21 mouse cellular contexts compared by ENCODE assay signal in the genomic region with DNA sequence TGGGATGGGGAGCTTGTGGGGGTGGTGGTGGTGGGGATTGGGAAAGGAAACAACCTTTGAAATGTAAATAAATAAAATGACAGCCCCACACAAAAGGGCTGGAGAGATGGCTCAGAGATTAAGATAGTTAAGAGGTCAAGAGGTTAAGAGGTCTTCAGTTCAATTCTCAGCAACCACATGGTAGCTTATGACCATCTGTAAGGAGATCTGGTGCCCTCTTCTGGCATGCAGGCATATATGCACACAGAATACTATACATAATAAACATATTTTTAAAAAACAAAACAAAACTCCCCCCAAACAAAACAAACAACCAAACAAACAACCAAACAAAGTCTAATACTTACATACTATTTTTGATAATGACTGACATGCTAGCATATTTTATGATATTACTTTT.
DNase-seq lines count a peak whose midpoint lies in the region; ATAC-seq and TF ChIP-seq lines count a peak whose summit lies in the region.
"Had no signal": no experiment of that assay in that cellular context is flagged by ENCODE, and none has a peak within 500 bp of the region (broad histone marks: within the 10 kb centered on the region; RNA-seq: fewer than 3 reads in every experiment).

No protein-coding gene starts in this region.

- no peak; the same call in 1 of the 2 replicates for ATAC-seq in kidney, postnatal 0 days (replicated peaks; ENCODE audit: low FRiP score, low read depth)
- ATAC-seq in inflammation-experienced regulatory T-cells, adult 6 months, result no peak
- ATAC-seq in forebrain, embryonic 12.5 days (ENCODE audit: low FRiP score), result no peak
- no peak for ATAC-seq in kidney, embryonic 15.5 days (replicated peaks; ENCODE audit: low FRiP score)
- ATAC-seq: forebrain, embryonic 13.5 days; midbrain, embryonic 13.5 days had no signal

- no peaks in the 10 kb centered on the region for H3K4me1 ChIP-seq in kidney, postnatal 0 days (replicated peaks; ENCODE audit: insufficient read depth, low read length)
- H3K4me1 ChIP-seq in forebrain, embryonic 12.5 days, result no peaks in the 10 kb centered on the region
- H3K4me1 ChIP-seq in kidney, embryonic 15.5 days, result no peaks in the 10 kb centered on the region
- H3K4me1 ChIP-seq: forebrain, embryonic 13.5 days; heart, embryonic 15.5 days; hindbrain, embryonic 12.5 days; liver, embryonic 13.5 days; midbrain, embryonic 13.5 days had no signal

- H3K4me2 ChIP-seq in kidney, postnatal 0 days (ENCODE audit: low read length), result no peak overlapping the region
- no peak overlapping the region for H3K4me2 ChIP-seq in forebrain, embryonic 12.5 days
- H3K4me2 ChIP-seq in kidney, embryonic 15.5 days, result no peak overlapping the region
- H3K4me2 ChIP-seq: forebrain, embryonic 13.5 days; heart, embryonic 15.5 days; hindbrain, embryonic 12.5 days; liver, embryonic 13.5 days; midbrain, embryonic 13.5 days had no signal

- H3K4me3 ChIP-seq in kidney, postnatal 0 days (replicated peaks; ENCODE audit: low read depth, low read length), result no peak overlapping the region
- H3K4me3 ChIP-seq in forebrain, embryonic 12.5 days (replicated peaks), result no peak overlapping the region
- H3K4me3 ChIP-seq in kidney, embryonic 15.5 days (replicated peaks), result no peak overlapping the region
- H3K4me3 ChIP-seq: forebrain, embryonic 13.5 days; heart, embryonic 15.5 days; hindbrain, embryonic 12.5 days; liver, embryonic 13.5 days; midbrain, embryonic 13.5 days had no signal

- H3K9ac ChIP-seq in kidney, postnatal 0 days (ENCODE audit: low read depth, low read length), result no peak overlapping the region
- no peak overlapping the region for H3K9ac ChIP-seq in forebrain, embryonic 12.5 days
- no peak overlapping the region for H3K9ac ChIP-seq in kidney, embryonic 15.5 days
- H3K9ac ChIP-seq: forebrain, embryonic 13.5 days; heart, embryonic 15.5 days; hindbrain, embryonic 12.5 days; liver, embryonic 13.5 days; midbrain, embryonic 13.5 days had no signal

- no peaks in the 10 kb centered on the region for H3K9me3 ChIP-seq in kidney, postnatal 0 days (replicated peaks; ENCODE audit: low read length)
- H3K9me3 ChIP-seq in forebrain, embryonic 12.5 days, result no peaks in the 10 kb centered on the region
- no peaks in the 10 kb centered on the region for H3K9me3 ChIP-seq in kidney, embryonic 15.5 days (replicated peaks)
- H3K9me3 ChIP-seq: forebrain, embryonic 13.5 days; heart, embryonic 15.5 days; hindbrain, embryonic 12.5 days; liver, embryonic 13.5 days; midbrain, embryonic 13.5 days had no signal

- H3K27me3 ChIP-seq in kidney, postnatal 0 days (ENCODE audit: insufficient read depth, low read length), result no peaks in the 10 kb centered on the region
- H3K27me3 ChIP-seq in forebrain, embryonic 12.5 days, result no peaks in the 10 kb centered on the region
- no peaks in the 10 kb centered on the region for H3K27me3 ChIP-seq in kidney, embryonic 15.5 days
- H3K27me3 ChIP-seq: forebrain, embryonic 13.5 days; heart, embryonic 15.5 days; hindbrain, embryonic 12.5 days; liver, embryonic 13.5 days; midbrain, embryonic 13.5 days had no signal

- H3K36me3 ChIP-seq in kidney, postnatal 0 days (ENCODE audit: insufficient read depth, low read length), result no peaks in the 10 kb centered on the region
- peaks cover 22% of the 10 kb centered on the region for H3K36me3 ChIP-seq in forebrain, embryonic 12.5 days (replicated peaks)
- peaks cover 21% of the 10 kb centered on the region for H3K36me3 ChIP-seq in kidney, embryonic 15.5 days
- H3K36me3 ChIP-seq: heart, embryonic 15.5 days; liver, embryonic 13.5 days had no signal

- peak; percentile 56 for TF ChIP-seq CTCF in kidney, postnatal 0 days (IDR thresholded peaks at IDR 0.05; ENCODE audit: low read depth)

- no peak overlapping the region for H3K27ac ChIP-seq in kidney, postnatal 0 days
- H3K27ac ChIP-seq in forebrain, embryonic 12.5 days, result no peak overlapping the region
- H3K27ac ChIP-seq in kidney, embryonic 15.5 days, result no peak overlapping the region
- H3K27ac ChIP-seq: forebrain, embryonic 13.5 days; heart, embryonic 15.5 days; hindbrain, embryonic 12.5 days; liver, embryonic 13.5 days; midbrain, embryonic 13.5 days had no signal

- DNase-seq in kidney, postnatal 0 days (ENCODE audit: low spot score), result no peak
- no peak for DNase-seq in kidney, postnatal 14 days
- peak; percentile 3 for DNase-seq in retina, postnatal 1 day
- DNase-seq in retina, embryonic 14.5 days (ENCODE audit: low spot score), result no peak
- DNase-seq in R1 (ENCODE audit: low read depth, low spot score), result peak; percentile 71
- DNase-seq: adrenal gland, postnatal 25 days; cerebellum, adult 9-10 months; embryo, embryonic 11 days; kidney, adult 11 months; layer of hippocampus, adult 9-11 months; liver, embryonic 13.5 days; lung, postnatal 36 days; right cerebral cortex, postnatal 4 days; thymus, adult 2 months had no signal

Comparison
In these comparisons a context has a peak if more than half of its experiments do, and no peak if none do; other contexts are left out.
1. DNase-seq: peak in retina, postnatal 1 day (single experiment) and R1 (single experiment); none in kidney, postnatal 0 days (single experiment), kidney, postnatal 14 days (single experiment) and retina, embryonic 14.5 days (single experiment).